Mouse (Mus musculus) heart, embryonic 11.5 days (tissue): ENCODE results near the gene Mansc1. TPM values are rescaled to one million over a fixed set of nuclear protein-coding genes. Genes with fewer than 3 reads are reported as not detected.

Experiments used
- ATAC-seq: fragments of 200-750 bp; cut with Nextera tagmentation; replicated peaks from 2 replicates; pipeline ENCODE4 v1.8.0; 2017; ENCODE audit warnings: moderate library complexity; ENCODE audit not compliant: insufficient number of reproducible peaks, low FRiP score, low TSS enrichment
- H3K27ac ChIP-seq: fragments of 300-500 bp; sonication (generic); 2 replicates; pipeline ENCODE4 v1.5.1; 2014; ENCODE audit warnings: mild to moderate bottlenecking, low read depth, low read length
- H3K27me3 ChIP-seq: fragments of 300-500 bp; sonication (generic); 2 replicates; pipeline ENCODE4 v1.6.1; 2014; ENCODE audit warnings: mild to moderate bottlenecking, low read length, mixed read lengths; ENCODE audit not compliant: control insufficient read depth, insufficient read depth
- H3K36me3 ChIP-seq: fragments of 300-500 bp; sonication (generic); 2 replicates; pipeline ENCODE4 v1.6.1; 2014; ENCODE audit warnings: mild to moderate bottlenecking, low read length, moderate library complexity, mixed read lengths; ENCODE audit not compliant: control insufficient read depth, insufficient read depth
- H3K4me1 ChIP-seq: fragments of 300-500 bp; sonication (generic); 2 replicates; pipeline ENCODE4 v1.6.1; 2014; ENCODE audit warnings: low read length; ENCODE audit not compliant: control insufficient read depth, insufficient read depth
- H3K4me2 ChIP-seq: fragments of 300-500 bp; sonication (generic); 2 replicates; pipeline ENCODE4 v1.6.1; 2014; ENCODE audit warnings: mild to moderate bottlenecking, moderate library complexity
- H3K4me3 ChIP-seq: fragments of 300-500 bp; sonication (generic); 2 replicates; pipeline ENCODE4 v1.5.1; 2014; ENCODE audit warnings: low read depth, low read length
- H3K9ac ChIP-seq: fragments of 300-500 bp; sonication (generic); 2 replicates; pipeline ENCODE4 v1.6.1; 2014; ENCODE audit warnings: mild to moderate bottlenecking, low read depth, low read length, moderate library complexity
- H3K9me3 ChIP-seq: fragments of 300-500 bp; sonication (generic); replicated peaks from 2 replicates; pipeline ENCODE4 v1.6.1; 2016; ENCODE audit warnings: low read length; ENCODE audit not compliant: control insufficient read depth
- WGBS: fragments of 180-500 bp; shearing (Covaris S2); extraction: QIAGEN DNeasy Blood & Tissue Kit; methylation state at CpG from one replicate; pipeline ENCODE4 v1.1.7; 2014; ENCODE audit not compliant: insufficient replicate concordance; 5-methylcytosine and 5-hydroxymethylcytosine counted together
- polyA plus RNA-seq: library from polyadenylated mRNA; unstranded; fragments of >200 nt; fragmentation: Nextera tagmentation; extraction: Ambion mirVana; gene quantifications from 2 replicates; pipeline ENCODE4 v1.2.1, GENCODE M21; 2014

The Mansc1 gene
- polyA plus RNA-seq, 1 experiment from 2014 or later: 7.2 TPM

DNA sequence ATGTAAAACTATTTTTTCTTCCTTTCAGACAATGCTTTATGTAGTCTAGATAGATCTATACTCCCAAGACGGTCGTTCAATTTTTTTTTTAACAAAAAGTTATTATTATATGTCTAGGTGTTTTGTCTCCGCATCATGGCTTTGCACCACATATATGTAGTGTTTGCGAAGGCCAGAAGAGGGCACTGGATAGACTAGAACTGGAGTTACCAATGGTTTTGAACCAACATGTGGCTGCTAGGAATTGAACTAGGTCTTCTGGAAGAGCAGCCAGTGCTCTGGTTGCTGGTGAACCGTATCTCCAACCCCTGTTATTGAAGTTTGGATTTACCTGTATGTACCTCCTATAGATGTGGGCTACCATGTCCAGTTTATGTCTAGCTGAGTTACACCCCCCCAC is 11.0 kb upstream of the Mansc1 start:
- Histone ChIP-seq H3K9me3 (no peaks in the 10 kb centered on the region), H3K36me3 (no peaks in the 10 kb centered on the region), H3K27me3 (no peaks in the 10 kb centered on the region), H3K4me1 (peaks cover 3% of the 10 kb centered on the region), H3K4me2 (no peak overlapping the region), H3K4me3 (no peak overlapping the region), H3K9ac (no peak overlapping the region), H3K27ac (no peak overlapping the region)
- 87% methylated on average over 5 of the region's 5 CpGs for WGBS
- ATAC-seq: no peak

DNA sequence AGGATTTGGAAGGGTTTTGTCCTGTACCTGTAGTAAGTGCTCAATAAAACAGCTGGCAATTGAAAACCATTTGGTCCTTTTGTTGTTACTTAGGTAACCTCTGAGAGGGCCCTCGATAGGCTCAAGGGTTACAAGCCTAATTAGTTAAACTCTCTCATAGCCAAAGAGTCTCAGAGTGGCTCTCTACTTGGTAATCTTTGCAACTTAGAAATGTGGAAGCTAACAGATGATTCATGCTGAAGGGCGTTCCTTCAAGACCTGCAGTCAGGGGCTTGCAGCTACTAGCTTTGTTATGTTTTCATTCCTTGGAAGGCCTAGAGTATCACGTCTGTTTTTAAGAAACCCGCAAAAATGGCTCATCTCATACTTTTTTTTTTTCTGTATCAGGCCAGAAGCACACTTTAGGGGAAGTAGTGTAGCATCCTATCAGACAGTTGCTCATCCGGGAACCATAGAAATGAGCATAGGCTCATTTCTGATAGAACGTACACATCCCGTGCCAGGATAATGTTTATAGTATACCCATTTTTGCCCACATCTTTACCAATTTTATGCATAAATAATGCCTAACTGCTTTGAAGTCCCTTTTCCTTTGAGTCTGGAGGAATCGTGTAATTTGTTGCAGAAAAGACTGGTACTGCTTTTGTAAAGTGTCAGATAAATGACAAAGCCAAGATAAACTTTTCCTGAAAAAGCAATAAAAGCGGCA is 9.6 kb upstream of the Mansc1 start:
- H3K27ac ChIP-seq: no peak overlapping the region
- no peaks in the 10 kb centered on the region for H3K27me3 ChIP-seq

DNA sequence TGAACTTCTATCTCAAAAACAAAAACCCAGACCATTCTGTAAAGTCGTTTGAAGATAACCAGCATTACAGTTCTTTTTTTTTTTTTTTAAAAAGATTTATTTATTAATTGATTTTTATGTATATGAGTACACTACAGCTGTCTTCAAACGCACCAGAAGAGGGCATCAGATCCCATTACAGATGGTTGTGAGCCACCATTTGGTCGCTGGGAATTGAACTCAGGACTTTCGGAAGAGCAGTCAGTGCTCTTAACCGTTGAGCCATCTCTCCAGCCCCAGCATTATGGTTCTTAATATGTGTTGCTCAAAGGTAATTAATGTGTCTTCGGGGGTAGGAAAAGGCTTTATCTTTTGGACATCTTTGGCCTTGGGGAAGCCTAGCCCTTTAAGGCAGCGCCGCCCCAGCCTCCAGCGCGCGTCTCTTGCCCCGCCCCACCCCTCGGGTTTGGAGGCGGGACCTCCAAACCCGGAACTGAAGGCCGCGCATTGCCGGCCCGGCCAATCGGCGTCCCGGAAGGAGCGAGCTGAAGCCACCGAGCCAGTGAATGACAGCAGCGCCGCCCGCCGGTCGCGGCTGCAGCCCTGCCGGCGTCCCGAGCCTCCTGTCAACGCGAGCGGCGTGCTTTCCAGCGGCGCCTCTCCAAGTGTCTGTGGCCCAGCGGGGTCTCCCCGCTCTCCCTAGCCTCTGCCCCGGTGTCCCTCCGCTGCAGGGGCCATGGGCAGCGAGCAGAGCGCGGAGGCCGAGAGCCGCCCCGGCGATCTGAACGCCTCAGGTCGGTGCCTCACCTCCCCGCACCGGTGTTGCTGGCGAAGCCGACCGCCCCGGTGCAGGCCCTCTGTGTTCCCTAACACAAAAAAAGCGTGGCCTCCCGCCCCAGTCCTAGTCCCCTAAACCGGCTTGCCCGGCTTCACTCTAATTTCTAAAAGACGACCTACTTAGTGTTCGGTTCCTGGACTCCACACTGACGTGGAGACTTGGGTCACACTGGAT is 8.5 kb upstream of the Mansc1 start:
- peak; percentile 99 for ATAC-seq
- Histone ChIP-seq H3K9ac (peak overlapping the region; percentile 91), H3K4me1 (peaks cover 3% of the 10 kb centered on the region; the same call in 1 of the 2 replicates), H3K27ac (peak overlapping the region; percentile 70), H3K9me3 (no peaks in the 10 kb centered on the region), H3K4me2 (peak overlapping the region; percentile 72), H3K36me3 (no peaks in the 10 kb centered on the region), H3K4me3 (peak overlapping the region; percentile 93), H3K27me3 (no peaks in the 10 kb centered on the region)
- WGBS: under 1% methylated on average over 61 of the region's 65 CpGs

More for the DNA sequence above, 9.6 kb upstream of the Mansc1 start:
- peak overlapping the region; percentile 93 for H3K4me3 ChIP-seq
- H3K4me1 ChIP-seq: peaks cover 3% of the 10 kb centered on the region; the same call in 1 of the 2 replicates
- H3K9ac ChIP-seq: peak overlapping the region; percentile 91; the same call in 1 of the 2 replicates
- ATAC-seq: no peak
- H3K4me2 ChIP-seq: peak overlapping the region; percentile 72
- WGBS: 70% methylated on average over 9 of the region's 9 CpGs
- no peaks in the 10 kb centered on the region for H3K9me3 ChIP-seq
- no peaks in the 10 kb centered on the region for H3K36me3 ChIP-seq

DNA sequence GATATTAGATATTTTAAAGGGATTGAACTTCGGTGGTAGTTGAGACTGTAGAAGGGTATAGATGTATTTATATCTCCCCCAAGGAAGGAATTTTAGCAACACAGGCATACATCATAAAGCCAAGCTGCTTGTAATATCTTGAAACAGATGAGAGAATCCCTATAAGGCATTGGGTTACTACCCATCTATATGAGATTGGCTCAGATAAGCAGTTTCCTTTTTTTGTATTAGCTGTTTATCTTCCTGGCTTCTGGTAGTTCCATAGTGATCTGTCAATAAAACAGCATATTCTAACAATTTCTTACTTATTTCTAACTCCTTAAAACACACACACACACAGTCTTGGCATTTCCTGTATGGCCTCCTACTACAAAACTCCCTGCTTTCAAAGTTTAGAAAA is 7.6 kb upstream of the Mansc1 start:
- no peak overlapping the region for H3K4me3 ChIP-seq
- no peak overlapping the region for H3K9ac ChIP-seq
- H3K4me1 ChIP-seq: peaks cover 3% of the 10 kb centered on the region; the same call in 1 of the 2 replicates
- H3K36me3 ChIP-seq: no peaks in the 10 kb centered on the region
- no peak overlapping the region for H3K4me2 ChIP-seq
- H3K9me3 ChIP-seq: no peaks in the 10 kb centered on the region
- ATAC-seq: no peak
- no peak overlapping the region for H3K27ac ChIP-seq
- WGBS: 85% methylated on average over 1 of the region's 1 CpGs
- no peaks in the 10 kb centered on the region for H3K27me3 ChIP-seq

DNA sequence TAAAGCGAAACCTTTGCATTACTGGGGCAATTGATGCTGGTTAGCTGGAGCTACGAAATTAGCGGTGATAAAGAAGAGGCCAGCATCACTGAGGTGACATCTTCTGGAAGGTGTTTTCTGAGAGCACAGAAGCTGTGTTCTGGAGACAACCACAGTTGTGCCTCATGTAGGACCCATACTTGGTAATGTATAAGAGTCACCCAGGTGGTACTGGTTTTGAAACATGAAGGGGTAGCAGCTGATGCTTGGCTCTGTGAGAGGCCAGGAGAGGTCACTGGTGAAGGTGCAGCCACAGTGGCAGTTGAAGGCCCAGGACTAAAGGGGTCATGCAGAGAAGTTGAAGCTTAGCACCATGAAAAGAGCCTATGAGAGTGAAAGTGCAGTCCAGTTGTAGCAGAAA is 6.9 kb upstream of the Mansc1 start, which contains the start of gene Borcs5:
Borcs5 (plus strand) TSS at position 301 of the 400 bp plus-strand sequence.
- no peaks in the 10 kb centered on the region for H3K36me3 ChIP-seq
- no peak within 1 kb of the TSS for H3K4me2 ChIP-seq
- no peak for ATAC-seq
- peaks cover 3% of the 10 kb centered on the region; the same call in 1 of the 2 replicates for H3K4me1 ChIP-seq
- no peaks in the 10 kb centered on the region for H3K27me3 ChIP-seq
- H3K9ac ChIP-seq: no peak within 1 kb of the TSS
- no peak within 1 kb of the TSS for H3K27ac ChIP-seq
- no peaks in the 10 kb centered on the region for H3K9me3 ChIP-seq
- no peak within 1 kb of the TSS for H3K4me3 ChIP-seq
- 90% methylated on average over 3 of the region's 3 CpGs for WGBS

DNA sequence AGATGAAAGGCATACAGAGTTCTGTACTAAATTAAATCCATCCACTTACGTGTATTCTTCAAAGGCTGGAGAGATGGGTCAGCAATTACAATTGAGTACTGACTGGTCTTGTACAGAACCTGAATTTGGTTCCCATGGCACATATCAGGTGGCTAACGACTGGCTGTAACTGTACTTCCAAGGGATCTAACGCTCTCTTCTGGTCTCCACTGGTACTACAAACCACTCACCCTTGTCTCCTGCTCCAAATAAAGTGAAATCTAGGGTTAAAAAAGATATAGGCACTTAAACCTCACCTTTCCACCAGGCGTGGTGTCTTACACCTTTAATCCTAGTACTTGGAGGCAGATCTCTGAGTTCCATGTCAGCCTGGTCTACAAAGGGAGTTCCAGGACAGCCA is 4.2 kb upstream of the Mansc1 start:
- Histone ChIP-seq H3K9me3 (no peaks in the 10 kb centered on the region), H3K9ac (no peak overlapping the region), H3K27me3 (no peaks in the 10 kb centered on the region), H3K4me3 (no peak overlapping the region), H3K4me1 (peaks cover 6% of the 10 kb centered on the region; the same call in 1 of the 2 replicates), H3K27ac (no peak overlapping the region), H3K36me3 (no peaks in the 10 kb centered on the region), H3K4me2 (no peak overlapping the region)
- no peak for ATAC-seq
- WGBS: 54% methylated on average over 4 of the region's 4 CpGs

DNA sequence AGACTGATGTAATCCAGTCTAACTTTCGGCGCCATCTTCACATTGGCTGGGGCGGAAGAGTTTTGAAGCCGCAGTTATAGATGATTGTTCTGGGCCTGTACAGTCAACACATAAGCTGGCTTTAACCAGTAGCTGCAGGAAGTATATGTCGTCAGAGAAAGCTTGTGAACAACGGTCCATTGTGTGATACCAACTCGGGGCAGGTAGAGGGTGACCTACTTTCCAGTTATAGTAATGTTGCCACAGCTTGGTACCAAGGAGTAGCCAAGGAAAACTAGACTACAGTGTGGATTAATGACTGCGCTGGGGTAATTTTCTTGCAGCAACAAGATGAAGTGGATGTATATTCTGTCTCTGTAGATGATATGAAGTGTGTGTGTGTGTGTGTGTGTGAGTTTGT is 1.3 kb upstream of the Mansc1 start:
- H3K4me2 ChIP-seq: no peak overlapping the region
- H3K4me1 ChIP-seq: 0 out of 2 replicates have a peak, but pooled peaks cover 5% of the 10 kb centered on the region
- 76% methylated on average over 8 of the region's 8 CpGs for WGBS
- H3K36me3 ChIP-seq: no peaks in the 10 kb centered on the region
- no peaks in the 10 kb centered on the region for H3K9me3 ChIP-seq
- H3K9ac ChIP-seq: no peak overlapping the region
- no peak overlapping the region for H3K27ac ChIP-seq
- no peak for ATAC-seq
- H3K27me3 ChIP-seq: no peaks in the 10 kb centered on the region
- H3K4me3 ChIP-seq: no peak overlapping the region

DNA sequence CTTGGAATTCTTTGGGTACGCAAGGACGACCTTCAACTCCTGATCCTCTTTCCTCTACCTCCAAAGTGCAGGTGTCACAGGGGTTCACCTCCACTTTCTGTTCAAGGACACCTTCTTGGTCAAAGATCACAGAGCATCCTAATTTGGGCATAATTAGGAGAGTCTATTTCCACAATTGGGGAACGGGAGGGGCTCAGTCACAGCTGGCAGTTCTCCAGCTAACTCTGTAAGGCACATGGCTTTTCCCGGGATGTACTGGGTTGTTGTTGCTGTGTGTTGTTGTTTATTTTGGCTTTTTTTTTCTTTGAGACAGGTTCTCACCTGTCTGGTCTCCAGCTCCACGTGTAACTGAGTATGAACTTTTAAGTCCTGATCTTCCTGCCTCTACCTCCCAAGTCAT is 468 bp upstream of the Mansc1 start:
- no peaks in the 10 kb centered on the region for H3K36me3 ChIP-seq
- 0 out of 2 replicates have a peak, but pooled peaks cover 5% of the 10 kb centered on the region for H3K4me1 ChIP-seq
- peak overlapping the region; percentile 70 for H3K4me3 ChIP-seq
- no peaks in the 10 kb centered on the region for H3K9me3 ChIP-seq
- H3K27me3 ChIP-seq: no peaks in the 10 kb centered on the region
- no peak for ATAC-seq
- 0 out of 2 replicates have a peak overlapping the region, but pooled peaks have one; percentile 2 for H3K27ac ChIP-seq
- peak overlapping the region; percentile 91 for H3K4me2 ChIP-seq
- 39% methylated on average over 5 of the region's 5 CpGs for WGBS
- peak overlapping the region; percentile 77 for H3K9ac ChIP-seq
